Comparison of ENCODE assay signal across 13 mouse cellular contexts in the genomic region with DNA sequence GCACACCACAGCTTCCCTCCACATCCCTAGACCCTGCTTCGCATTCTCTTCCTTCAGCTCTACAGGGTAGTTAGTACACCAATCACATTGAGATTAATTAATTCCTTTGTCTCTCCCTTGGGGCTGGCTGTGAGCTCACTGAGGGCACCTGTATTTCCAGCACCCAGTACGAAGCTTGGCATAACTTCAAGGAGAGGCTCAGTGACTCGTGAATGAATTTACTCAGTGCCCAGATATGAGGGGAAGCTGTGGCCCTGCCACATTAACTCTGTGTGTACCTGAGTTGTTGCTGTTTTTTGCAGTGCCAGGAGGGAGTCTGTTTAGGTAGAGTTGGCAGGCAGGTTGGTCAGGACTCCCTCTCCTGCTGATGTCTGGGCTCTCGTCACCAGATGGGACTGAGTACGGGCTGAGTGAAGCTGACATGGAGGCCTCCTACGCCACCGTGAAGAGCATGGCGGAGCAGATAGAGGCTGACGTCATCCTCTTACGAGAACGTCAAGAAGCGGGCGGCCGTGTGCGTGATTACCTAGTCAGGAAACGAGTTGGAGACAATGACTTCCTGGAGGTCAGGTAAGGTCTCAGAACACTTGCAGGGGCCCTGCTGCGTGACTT.
"Had no signal": no experiment of that assay in that cellular context is flagged by ENCODE, and none has a peak within 500 bp of the region (broad histone marks: within the 10 kb centered on the region; RNA-seq: fewer than 3 reads in every experiment).

No protein-coding gene starts in this region.

- H3K27ac ChIP-seq: limb, embryonic 13.5 days; liver, embryonic 14.5 days; midbrain, embryonic 12.5 days; neural tube, embryonic 13.5 days; stomach, embryonic 15.5 days had no signal

- H3K4me3 ChIP-seq: limb, embryonic 13.5 days; midbrain, embryonic 12.5 days; neural tube, embryonic 13.5 days; stomach, embryonic 15.5 days had no signal

- ATAC-seq: midbrain, embryonic 16.5 days had no signal

- H3K4me2 ChIP-seq: limb, embryonic 13.5 days; midbrain, embryonic 12.5 days; neural tube, embryonic 13.5 days; stomach, embryonic 15.5 days had no signal

- DNase-seq: left cerebral cortex, postnatal 4 days; lung, adult 18-20 months; retina, postnatal 1 day; right cerebral cortex, postnatal 4 days; spleen, adult 18-20 months; thymus, adult 2 months; thymus, postnatal 25 days had no signal

- H3K27me3 ChIP-seq: limb, embryonic 13.5 days; midbrain, embryonic 12.5 days; neural tube, embryonic 13.5 days; stomach, embryonic 15.5 days had no signal

- H3K4me1 ChIP-seq: limb, embryonic 13.5 days; midbrain, embryonic 12.5 days; neural tube, embryonic 13.5 days; stomach, embryonic 15.5 days had no signal

- H3K9ac ChIP-seq: limb, embryonic 13.5 days; liver, embryonic 14.5 days; midbrain, embryonic 12.5 days; neural tube, embryonic 13.5 days; stomach, embryonic 15.5 days had no signal

- H3K9me3 ChIP-seq: limb, embryonic 13.5 days; midbrain, embryonic 12.5 days; neural tube, embryonic 13.5 days; stomach, embryonic 15.5 days had no signal
